Mouse (Mus musculus) heart, postnatal 0 days (tissue): ENCODE measurements at regions not wholly inside any gene's neighbourhood (a gene's known extent, or its start where the extent isn't known, plus 50 kb on each side); places are given as distances from the start of the nearest gene placed in this dataset.

Experiments
- CTCF ChIP-seq: IDR thresholded peaks from 2 replicates; pipeline ENCODE4 v1.5.1; 2016; ENCODE audit warnings: antibody characterized with exemption, control low read depth, low read depth
- EP300 ChIP-seq: IDR thresholded peaks from 2 replicates; pipeline ENCODE4 v1.6.1; 2016; ENCODE audit warnings: antibody characterized with exemption, low read depth

GRCm38 (mm10) chr19:28745105-28745504, 65.2 kb upstream of the Glis3 start:
- no peak for TF ChIP-seq CTCF
- no peak for TF ChIP-seq EP300
